Mouse (Mus musculus) skeletal muscle tissue, postnatal 0 days (tissue): ENCODE measurements around the gene Krt26. TPM values are rescaled to one million over a fixed set of nuclear protein-coding genes. Genes with fewer than 3 reads are reported as not detected.

ENCODE experiments used
- polyA plus RNA-seq: library from polyadenylated mRNA; unstranded; fragments of >200 nt; fragmentation: Nextera tagmentation; extraction: Ambion mirVana; gene quantifications from 2 replicates; pipeline ENCODE4 v1.2.1, GENCODE M21; 2015

Krt26 gene
- polyA plus RNA-seq, result not detected in 2 replicates

DNA sequence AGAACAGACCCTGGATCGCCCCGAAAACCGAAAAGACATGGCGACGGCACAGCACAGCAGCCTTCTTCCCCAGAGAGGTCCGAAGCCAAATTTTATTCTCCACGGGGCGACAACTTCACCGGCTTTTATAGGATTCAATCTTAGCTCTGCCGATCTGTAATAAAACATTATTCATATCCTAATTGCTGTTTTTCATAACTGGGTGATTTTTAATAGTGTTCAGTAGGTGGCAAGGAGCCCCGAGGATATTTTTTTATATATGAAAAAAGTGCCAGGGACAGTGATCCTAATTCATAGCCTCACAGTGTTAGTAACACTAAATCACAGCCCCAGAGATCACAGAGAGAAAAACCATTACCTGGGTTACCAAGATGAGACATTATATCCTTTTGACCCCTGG is at the start of gene Krt26:
TSS of gene Krt26 (minus strand) at position 101 of the 400 bp plus-strand sequence.

DNA sequence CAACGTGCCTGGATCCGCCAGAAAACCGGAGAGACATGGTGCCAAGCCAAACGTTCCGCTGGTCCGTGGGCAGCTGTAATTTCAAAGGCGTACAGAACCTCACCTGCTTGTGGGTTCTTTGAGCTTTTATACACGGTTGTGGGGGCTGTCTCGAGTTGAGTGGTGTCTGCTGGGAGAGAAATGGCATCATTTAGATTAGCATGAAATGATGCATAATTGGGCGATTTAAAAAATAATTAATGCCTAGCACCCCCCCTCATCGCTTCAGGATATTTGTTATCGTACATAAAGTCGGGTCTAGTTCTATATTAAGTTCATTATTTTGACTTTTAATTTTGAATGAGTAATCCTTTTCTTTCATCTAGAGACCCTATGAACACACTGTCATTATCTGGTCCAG is 37.0 kb upstream of the Krt26 start, which contains the start of gene Krt28:
TSS of gene Krt28 (minus strand) at position 101 of the 400 bp plus-strand sequence.

DNA sequence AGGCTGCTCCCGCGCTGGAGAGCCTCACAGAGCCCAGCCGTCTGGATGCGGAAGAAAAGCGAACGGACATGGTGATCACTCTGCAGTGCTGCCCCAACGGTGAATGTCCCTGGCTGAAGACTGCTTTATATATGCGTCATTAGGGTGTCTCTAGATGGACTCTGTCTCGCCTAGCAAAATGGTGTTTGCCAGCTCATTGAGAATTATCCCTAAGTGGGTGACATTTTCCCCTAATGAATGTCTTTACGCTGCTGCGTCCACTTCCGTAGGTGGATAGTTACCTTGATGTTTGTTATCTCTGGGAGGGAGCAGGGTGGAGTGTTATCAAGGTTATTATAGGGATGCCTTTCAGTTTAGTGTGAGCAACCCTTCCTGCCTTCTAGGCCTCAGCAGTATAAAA is 13.2 kb upstream of the Krt26 start, which contains the start of gene Krt27:
TSS of gene Krt27 (minus strand) at position 101 of the 400 bp plus-strand sequence.

DNA sequence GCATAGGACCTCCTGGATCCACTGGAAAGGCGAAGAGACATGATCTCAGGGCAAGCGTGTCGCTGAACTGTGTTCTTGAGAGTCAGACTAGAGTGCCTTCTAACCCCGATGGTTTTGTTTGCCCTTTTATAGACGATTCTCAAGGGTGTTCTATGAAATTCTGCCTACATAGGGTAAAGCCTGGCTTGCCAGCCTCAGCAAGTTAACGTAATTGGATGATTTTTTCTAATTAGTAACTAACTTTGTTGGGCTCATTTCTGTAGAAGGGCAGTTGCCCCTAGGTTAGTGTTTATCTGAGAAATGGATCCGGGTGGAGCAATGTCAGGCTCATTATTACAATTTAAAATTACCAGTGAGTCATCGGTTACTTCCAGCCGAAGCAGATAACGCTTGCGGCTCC is 14.9 kb downstream of the Krt26 start, which contains the start of gene Krt25:
TSS of gene Krt25 (minus strand) at position 101 of the 400 bp plus-strand sequence.

DNA sequence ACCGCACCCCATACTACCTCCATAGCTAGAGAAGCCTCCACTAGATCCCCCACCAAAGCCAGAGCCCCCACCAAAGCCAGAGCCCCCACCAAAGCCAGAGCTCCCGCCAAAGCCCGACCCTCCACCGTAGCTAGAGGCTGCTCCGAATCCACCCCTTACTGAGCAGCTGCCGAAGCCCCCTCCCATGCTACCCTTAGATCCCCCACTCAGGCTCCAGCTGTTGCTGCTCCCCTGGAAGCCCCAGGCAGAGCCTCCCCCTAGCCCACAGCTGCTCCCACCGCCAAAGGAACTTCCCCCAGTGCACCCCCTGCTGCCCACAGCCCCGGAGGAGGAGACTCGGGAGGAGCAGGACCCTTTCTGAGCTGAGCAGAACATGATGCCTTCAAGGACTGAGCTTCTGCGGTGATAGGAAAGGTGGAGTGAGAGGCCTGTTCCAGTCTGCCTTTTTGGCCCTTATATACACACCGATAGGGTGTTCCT is 52.9 kb downstream of the Krt26 start, which contains the start of gene Krt24:
TSS of gene Krt24 (minus strand) at position 430 of the 480 bp plus-strand sequence.

Other genes starting within 250 kb of the Krt26 start
- gene Tns4, start 248.7 kb downstream of the Krt26 start, polyA plus RNA-seq, result 0.06 and 0.09 TPM in 2 replicates
- 0.21 and 0.23 TPM in 2 replicates for gene Ccr7, start 182.9 kb downstream of the Krt26 start, polyA plus RNA-seq
- 107 and 113 TPM in 2 replicates for gene Smarce1, start 106.9 kb downstream of the Krt26 start, polyA plus RNA-seq
- 0.81 and 1.5 TPM in 2 replicates for gene Krt222, start 93.9 kb downstream of the Krt26 start, polyA plus RNA-seq
- gene Krt24, start 52.7 kb downstream of the Krt26 start, polyA plus RNA-seq, result not detected in 2 replicates
- not detected in 2 replicates for gene Krt25, start 15.0 kb downstream of the Krt26 start, polyA plus RNA-seq
- gene Krt27, start 13.1 kb upstream of the Krt26 start, polyA plus RNA-seq, result not detected in 2 replicates
- not detected in 2 replicates for gene Krt28, start 36.9 kb upstream of the Krt26 start, polyA plus RNA-seq
- gene Krt10, start 51.4 kb upstream of the Krt26 start, polyA plus RNA-seq, result 12.9 and 155 TPM in 2 replicates
- gene Krt12, start 84.3 kb upstream of the Krt26 start, polyA plus RNA-seq, result 2.1 TPM in 1 of 2 replicates, not detected in the other
- gene Krt20, start 100.2 kb upstream of the Krt26 start, polyA plus RNA-seq, result 0.13 TPM in 1 of 2 replicates, not detected in the other
- 3.5 TPM in 1 of 2 replicates, not detected in the other for gene Krt23, start 155.2 kb upstream of the Krt26 start, polyA plus RNA-seq
- gene Krt39, start 183.4 kb upstream of the Krt26 start, polyA plus RNA-seq, result not detected in 2 replicates
- not detected in 2 replicates for gene Krt40, start 205.2 kb upstream of the Krt26 start, polyA plus RNA-seq
- gene Krtap3-3, start 212.9 kb upstream of the Krt26 start, polyA plus RNA-seq, result not detected in 2 replicates
- not detected in 2 replicates for gene Krtap3-2, start 218.9 kb upstream of the Krt26 start, polyA plus RNA-seq
- not detected in 2 replicates for gene Gm11939, start 221.5 kb upstream of the Krt26 start, polyA plus RNA-seq
- gene Krtap3-1, start 228.7 kb upstream of the Krt26 start, polyA plus RNA-seq, result not detected in 2 replicates
- not detected in 2 replicates for gene Krtap1-5, start 243.1 kb upstream of the Krt26 start, polyA plus RNA-seq
- not detected in 2 replicates for gene Krtap1-4, start 245.7 kb upstream of the Krt26 start, polyA plus RNA-seq